Mouse (Mus musculus) neural tube, embryonic 12.5 days (tissue): ENCODE results near the gene Armc2. TPM values are rescaled to one million over a fixed set of nuclear protein-coding genes. Genes with fewer than 3 reads are reported as not detected.

Source experiments
- ATAC-seq: fragments of 200-750 bp; cut with Nextera tagmentation; 2 replicates; pipeline ENCODE4 v1.8.0; 2017; ENCODE audit warnings: low read depth, mild to moderate bottlenecking, moderate TSS enrichment, moderate library complexity; ENCODE audit not compliant: low FRiP score
- H3K27ac ChIP-seq: fragments of 300-500 bp; sonication (generic); 2 replicates; pipeline ENCODE4 v1.5.1; 2016
- H3K27me3 ChIP-seq: fragments of 300-500 bp; sonication (generic); replicated peaks from 2 replicates; pipeline ENCODE4 v1.6.1; 2016; ENCODE audit warnings: mild to moderate bottlenecking
- H3K36me3 ChIP-seq: fragments of 300-500 bp; sonication (generic); 2 replicates; pipeline ENCODE4 v1.6.1; 2016; ENCODE audit warnings: mild to moderate bottlenecking
- H3K4me1 ChIP-seq: fragments of 300-500 bp; sonication (generic); 2 replicates; pipeline ENCODE4 v1.6.1; 2016
- H3K4me2 ChIP-seq: fragments of 300-500 bp; sonication (generic); replicated peaks from 2 replicates; pipeline ENCODE4 v1.6.1; 2016; ENCODE audit warnings: mild to moderate bottlenecking
- H3K4me3 ChIP-seq: fragments of 300-500 bp; sonication (generic); 2 replicates; pipeline ENCODE4 v1.5.1; 2016
- H3K9ac ChIP-seq: fragments of 300-500 bp; sonication (generic); 2 replicates; pipeline ENCODE4 v1.6.1; 2016; ENCODE audit warnings: mild to moderate bottlenecking
- H3K9me3 ChIP-seq: fragments of 300-500 bp; sonication (generic); 2 replicates; pipeline ENCODE4 v1.6.1; 2016; ENCODE audit warnings: mild to moderate bottlenecking
- WGBS: fragments of 180-500 bp; shearing (Covaris S2); methylation state at CpG from one replicate; pipeline ENCODE4 v1.1.7; 2016; 5-methylcytosine and 5-hydroxymethylcytosine counted together
- polyA plus RNA-seq: library from polyadenylated mRNA; unstranded; fragments of >200 nt; fragmentation: Nextera tagmentation; extraction: Ambion mirVana; gene quantifications from 2 replicates; pipeline ENCODE4 v1.2.1, GENCODE M21; 2016

Gene Armc2
- polyA plus RNA-seq: 1.9 and 3.1 TPM in 2 replicates

- H3K27me3 ChIP-seq: 0 out of 2 replicates have a peak, but pooled peaks cover 5% of the 10 kb centered on the region
- no peak within 1 kb of the TSS for H3K27ac ChIP-seq
- H3K9ac ChIP-seq: peak within 1 kb of the TSS; percentile 60
- peak; percentile 98 for ATAC-seq
- H3K4me3 ChIP-seq: peak within 1 kb of the TSS; percentile 58
- 3% methylated on average over 58 of the region's 58 CpGs for WGBS
- H3K4me2 ChIP-seq: peak within 1 kb of the TSS; percentile 89
- H3K36me3 ChIP-seq: no peaks in the 10 kb centered on the region
- H3K9me3 ChIP-seq: no peaks in the 10 kb centered on the region
- H3K4me1 ChIP-seq: peaks cover 4% of the 10 kb centered on the region; the same call in 1 of the 2 replicates
Measured at GRCm38 (mm10) chr10:42018016-42018949, at the start of gene Armc2. Gene Armc2, minus strand, starts transcription at chr10:42018442.

- WGBS: 34% methylated on average over 5 of the region's 5 CpGs
- Histone ChIP-seq H3K9me3 (no peaks in the 10 kb centered on the region), H3K36me3 (no peaks in the 10 kb centered on the region), H3K4me1 (no peaks in the 10 kb centered on the region), H3K9ac (no peak overlapping the region), H3K27me3 (no peaks in the 10 kb centered on the region), H3K27ac (no peak overlapping the region), H3K4me2 (no peak overlapping the region), H3K4me3 (no peak overlapping the region)
- ATAC-seq: no peak
Measured at GRCm38 (mm10) chr10:42064446-42064845, 46.2 kb upstream of the Armc2 start.

- no peak for ATAC-seq
- no peaks in the 10 kb centered on the region for H3K9me3 ChIP-seq
- 95% methylated on average over 8 of the region's 8 CpGs for WGBS
- no peak overlapping the region for H3K9ac ChIP-seq
- peaks cover 3% of the 10 kb centered on the region for H3K4me1 ChIP-seq
- no peak overlapping the region for H3K4me3 ChIP-seq
- no peaks in the 10 kb centered on the region for H3K27me3 ChIP-seq
- H3K4me2 ChIP-seq: no peak overlapping the region
- no peaks in the 10 kb centered on the region for H3K36me3 ChIP-seq
- no peak overlapping the region for H3K27ac ChIP-seq
Measured at GRCm38 (mm10) chr10:42059522-42059921, 41.3 kb upstream of the Armc2 start.

GRCm38 (mm10) chr10:42057746-42058145 lies 39.5 kb upstream of the Armc2 start:
- no peak overlapping the region for H3K9ac ChIP-seq
- no peak for ATAC-seq
- no peaks in the 10 kb centered on the region for H3K27me3 ChIP-seq

GRCm38 (mm10) chr10:42057231-42057601 lies 39.0 kb upstream of the Armc2 start:
- Histone ChIP-seq H3K9me3 (no peaks in the 10 kb centered on the region), H3K27me3 (no peaks in the 10 kb centered on the region), H3K4me2 (0 out of 2 replicates have a peak overlapping the region, but pooled peaks have one; percentile 27), H3K4me1 (peaks cover 3% of the 10 kb centered on the region), H3K27ac (no peak overlapping the region), H3K36me3 (no peaks in the 10 kb centered on the region), H3K9ac (no peak overlapping the region), H3K4me3 (no peak overlapping the region)
- no peak for ATAC-seq
- 64% methylated on average over 11 of the region's 11 CpGs for WGBS

More at GRCm38 (mm10) chr10:42057746-42058145, 39.5 kb upstream of the Armc2 start:
- H3K4me2 ChIP-seq: no peak overlapping the region
- no peak overlapping the region for H3K27ac ChIP-seq
- H3K36me3 ChIP-seq: no peaks in the 10 kb centered on the region
- no peak overlapping the region for H3K4me3 ChIP-seq
- H3K4me1 ChIP-seq: peaks cover 3% of the 10 kb centered on the region
- 75% methylated on average over 12 of the region's 12 CpGs for WGBS
- H3K9me3 ChIP-seq: no peaks in the 10 kb centered on the region

GRCm38 (mm10) chr10:42056486-42057230 lies 38.4 kb upstream of the Armc2 start:
- WGBS: 81% methylated on average over 18 of the region's 18 CpGs
- H3K4me2 ChIP-seq: 0 out of 2 replicates have a peak overlapping the region, but pooled peaks have one; percentile 27

GRCm38 (mm10) chr10:42055224-42056165 lies 37.3 kb upstream of the Armc2 start:
- WGBS: 54% methylated on average over 29 of the region's 29 CpGs
- peak overlapping the region; percentile 38 for H3K4me2 ChIP-seq
- ATAC-seq: peak; percentile 71; the same call in 1 of the 2 replicates

More at GRCm38 (mm10) chr10:42056486-42057230, 38.4 kb upstream of the Armc2 start:
- Histone ChIP-seq H3K9ac (no peak overlapping the region), H3K9me3 (no peaks in the 10 kb centered on the region), H3K27me3 (no peaks in the 10 kb centered on the region), H3K4me1 (peaks cover 3% of the 10 kb centered on the region), H3K27ac (no peak overlapping the region), H3K36me3 (no peaks in the 10 kb centered on the region), H3K4me3 (no peak overlapping the region)
- ATAC-seq: no peak

GRCm38 (mm10) chr10:42051069-42051468 lies 32.8 kb upstream of the Armc2 start:
- Histone ChIP-seq H3K27me3 (no peaks in the 10 kb centered on the region), H3K4me1 (peaks cover 3% of the 10 kb centered on the region), H3K9me3 (no peaks in the 10 kb centered on the region), H3K27ac (no peak overlapping the region), H3K4me3 (no peak overlapping the region), H3K4me2 (no peak overlapping the region), H3K9ac (no peak overlapping the region), H3K36me3 (no peaks in the 10 kb centered on the region)
- no peak for ATAC-seq
- 92% methylated on average over 6 of the region's 6 CpGs for WGBS

More at GRCm38 (mm10) chr10:42055224-42056165, 37.3 kb upstream of the Armc2 start:
- Histone ChIP-seq H3K27ac (no peak overlapping the region), H3K9me3 (no peaks in the 10 kb centered on the region), H3K27me3 (no peaks in the 10 kb centered on the region), H3K9ac (no peak overlapping the region), H3K4me3 (no peak overlapping the region), H3K36me3 (no peaks in the 10 kb centered on the region), H3K4me1 (peaks cover 3% of the 10 kb centered on the region)

GRCm38 (mm10) chr10:42048648-42049047 lies 30.4 kb upstream of the Armc2 start:
- WGBS: 87% methylated on average over 8 of the region's 8 CpGs
- H3K9me3 ChIP-seq: no peaks in the 10 kb centered on the region
- ATAC-seq: no peak

GRCm38 (mm10) chr10:42044574-42044973 lies 26.3 kb upstream of the Armc2 start:
- Histone ChIP-seq H3K36me3 (no peaks in the 10 kb centered on the region), H3K27ac (no peak overlapping the region)

More at GRCm38 (mm10) chr10:42048648-42049047, 30.4 kb upstream of the Armc2 start:
- H3K4me1 ChIP-seq: no peaks in the 10 kb centered on the region
- H3K4me2 ChIP-seq: no peak overlapping the region
- H3K27me3 ChIP-seq: no peaks in the 10 kb centered on the region
- H3K27ac ChIP-seq: no peak overlapping the region
- H3K36me3 ChIP-seq: no peaks in the 10 kb centered on the region
- H3K4me3 ChIP-seq: no peak overlapping the region
- no peak overlapping the region for H3K9ac ChIP-seq

GRCm38 (mm10) chr10:42043307-42043706 lies 25.1 kb upstream of the Armc2 start:
- H3K4me3 ChIP-seq: no peak overlapping the region
- no peak overlapping the region for H3K9ac ChIP-seq
- no peaks in the 10 kb centered on the region for H3K4me1 ChIP-seq
- H3K27me3 ChIP-seq: no peaks in the 10 kb centered on the region
- no peak overlapping the region for H3K27ac ChIP-seq
- ATAC-seq: no peak
- H3K4me2 ChIP-seq: no peak overlapping the region
- WGBS: 98% methylated on average over 3 of the region's 3 CpGs
- no peaks in the 10 kb centered on the region for H3K9me3 ChIP-seq
- H3K36me3 ChIP-seq: no peaks in the 10 kb centered on the region

More at GRCm38 (mm10) chr10:42044574-42044973, 26.3 kb upstream of the Armc2 start:
- Histone ChIP-seq H3K27me3 (no peaks in the 10 kb centered on the region), H3K4me1 (no peaks in the 10 kb centered on the region), H3K9ac (no peak overlapping the region), H3K9me3 (no peaks in the 10 kb centered on the region), H3K4me2 (no peak overlapping the region), H3K4me3 (no peak overlapping the region)
- ATAC-seq: no peak
- WGBS: 81% methylated on average over 10 of the region's 10 CpGs
